Mouse (Mus musculus) olfactory bulb, adult 2 months (tissue): Measurements from ENCODE around the gene Wwc2. TPM values are rescaled to one million over a fixed set of nuclear protein-coding genes. Genes with fewer than 3 reads are reported as not detected.

ENCODE experiments used
- H3K27ac ChIP-seq: fragments of 200-500 bp; 2 replicates; pipeline ENCODE4 v1.5.1; 2012; ENCODE audit warnings: low read depth, low read length; ENCODE audit not compliant: insufficient read depth
- H3K4me1 ChIP-seq: fragments of 200-500 bp; 2 replicates; pipeline ENCODE4 v1.6.1; 2012; ENCODE audit warnings: low read length; ENCODE audit not compliant: control insufficient read depth, insufficient read depth
- H3K4me3 ChIP-seq: fragments of 200-500 bp; 2 replicates; pipeline ENCODE4 v1.5.1; 2012; ENCODE audit warnings: mild to moderate bottlenecking, low read depth, low read length, moderate library complexity; ENCODE audit not compliant: insufficient read depth
- CTCF ChIP-seq: fragments of 200-500 bp; IDR thresholded peaks from 2 replicates; pipeline ENCODE4 v1.5.1; 2012; ENCODE audit warnings: low read depth, mild to moderate bottlenecking, low read length, moderate library complexity; ENCODE audit not compliant: insufficient read depth
- POLR2A ChIP-seq: fragments of 200-500 bp; IDR thresholded peaks from 2 replicates; pipeline ENCODE4 v1.6.1; 2012; ENCODE audit warnings: mild to moderate bottlenecking, low read depth, low read length, moderate library complexity; ENCODE audit not compliant: insufficient read depth
- WGBS: fragments of 180-500 bp; shearing (Covaris S2); methylation state at CpG from one replicate; pipeline ENCODE4 v1.1.7; 2018; 5-methylcytosine and 5-hydroxymethylcytosine counted together
- polyA plus RNA-seq: library from polyadenylated mRNA; stranded (reverse); fragments of >200 nt; gene quantifications from 2 replicates; pipeline ENCODE4 v1.2.4, GENCODE M21; 2012; ENCODE audit warnings: low replicate concordance; ENCODE audit not compliant: missing spikeins, insufficient read depth, insufficient read length

Wwc2 gene
- polyA plus RNA-seq, 1 experiment, result not detected

GRCm38 (mm10) chr8:47883739-47884138, 107.0 kb downstream of the Wwc2 start:
- WGBS, result 94% methylated on average over 8 of the region's 8 CpGs
- no peak for TF ChIP-seq POLR2A
- TF ChIP-seq CTCF, result no peak

GRCm38 (mm10) chr8:47878516-47878915, 112.2 kb downstream of the Wwc2 start:
- TF ChIP-seq CTCF (no peak), POLR2A (no peak)
- WGBS, result 82% methylated on average over 3 of the region's 3 CpGs
- H3K27ac ChIP-seq, result no peak overlapping the region
- no peak overlapping the region for H3K4me3 ChIP-seq
- H3K4me1 ChIP-seq, result no peaks in the 10 kb centered on the region

More at GRCm38 (mm10) chr8:47883739-47884138, 107.0 kb downstream of the Wwc2 start:
- Histone ChIP-seq H3K4me1 (no peaks in the 10 kb centered on the region), H3K27ac (no peak overlapping the region), H3K4me3 (no peak overlapping the region)

- 96% methylated on average over 12 of the region's 12 CpGs for WGBS
- TF ChIP-seq CTCF (no peak), POLR2A (no peak)
- Histone ChIP-seq H3K4me3 (no peak overlapping the region), H3K4me1 (no peaks in the 10 kb centered on the region), H3K27ac (no peak overlapping the region)
Observed at GRCm38 (mm10) chr8:47875865-47876264, 114.9 kb downstream of the Wwc2 start.

GRCm38 (mm10) chr8:47874497-47875178, 116.1 kb downstream of the Wwc2 start:
- no peaks in the 10 kb centered on the region for H3K4me1 ChIP-seq
- no peak overlapping the region for H3K27ac ChIP-seq
- 88% methylated on average over 13 of the region's 13 CpGs for WGBS
- H3K4me3 ChIP-seq, result no peak overlapping the region
- no peak for TF ChIP-seq CTCF
- no peak for TF ChIP-seq POLR2A

- no peaks in the 10 kb centered on the region for H3K4me1 ChIP-seq
- no peak overlapping the region for H3K27ac ChIP-seq
- TF ChIP-seq POLR2A (no peak), CTCF (peak; percentile 70)
- WGBS, result 54% methylated on average over 13 of the region's 13 CpGs
- H3K4me3 ChIP-seq, result no peak overlapping the region
Observed at GRCm38 (mm10) chr8:47872361-47873107, 118.2 kb downstream of the Wwc2 start.

GRCm38 (mm10) chr8:47867067-47867466, 123.7 kb downstream of the Wwc2 start:
- TF ChIP-seq POLR2A (no peak), CTCF (peak; percentile 95)
- no peak overlapping the region for H3K27ac ChIP-seq
- WGBS, result 18% methylated on average over 8 of the region's 8 CpGs
- no peaks in the 10 kb centered on the region for H3K4me1 ChIP-seq
- no peak overlapping the region for H3K4me3 ChIP-seq

- WGBS, result 88% methylated on average over 8 of the region's 8 CpGs
- TF ChIP-seq POLR2A, result no peak
- TF ChIP-seq CTCF, result no peak
- H3K4me1 ChIP-seq, result no peaks in the 10 kb centered on the region
- H3K27ac ChIP-seq, result no peak overlapping the region
- H3K4me3 ChIP-seq, result no peak overlapping the region
Observed at GRCm38 (mm10) chr8:47866568-47866967, 124.2 kb downstream of the Wwc2 start.

GRCm38 (mm10) chr8:47859259-47859658, 131.5 kb downstream of the Wwc2 start:
- 86% methylated on average over 12 of the region's 12 CpGs for WGBS

GRCm38 (mm10) chr8:47853356-47853755, 137.4 kb downstream of the Wwc2 start:
- 81% methylated on average over 5 of the region's 5 CpGs for WGBS

More at GRCm38 (mm10) chr8:47859259-47859658, 131.5 kb downstream of the Wwc2 start:
- TF ChIP-seq CTCF (no peak), POLR2A (no peak)
- Histone ChIP-seq H3K27ac (no peak overlapping the region), H3K4me3 (no peak overlapping the region), H3K4me1 (no peaks in the 10 kb centered on the region)

More at GRCm38 (mm10) chr8:47853356-47853755, 137.4 kb downstream of the Wwc2 start:
- TF ChIP-seq POLR2A, result no peak
- TF ChIP-seq CTCF, result no peak
- Histone ChIP-seq H3K4me3 (no peak overlapping the region), H3K4me1 (peaks cover 17% of the 10 kb centered on the region), H3K27ac (no peak overlapping the region)
